Mouse (Mus musculus) left cerebral cortex, adult 2 months (tissue): Measurements from ENCODE around the gene Nf1. TPM values are rescaled to one million over a fixed set of nuclear protein-coding genes. Genes with fewer than 3 reads are reported as not detected.

ENCODE experiments used
- DNase-seq, 2 experiments: peaks; one replicate each; pipeline ENCODE4 v3.0.0; 2021 to 2022; ENCODE audit warnings: low spot score in 2 of 2, mixed read lengths in 1 of 2; ENCODE audit errors: extremely low spot score in 1 of 2
- H3K27ac ChIP-seq: fragments of 200-600 bp; 2 replicates; pipeline ENCODE4 v1.8.1; 2022
- H3K4me3 ChIP-seq: fragments of 200-600 bp; 2 replicates; pipeline ENCODE4 v1.8.1; 2022
- CTCF ChIP-seq: fragments of 200-600 bp; IDR thresholded peaks from 2 replicates; pipeline ENCODE4 v1.8.1; 2022; ENCODE audit warnings: antibody characterized with exemption, mild to moderate bottlenecking, moderate library complexity
- intact Hi-C: fragments of 180-260 bp; cut with DNase I; formaldehyde crosslinking; loops from one replicate; pipeline ENCODE4 v1.15.1; 2025
- total RNA-seq, 2 experiments: library from RNA; stranded (reverse); gene quantifications; 2 replicates each; pipeline ENCODE4 v1.2.3; 2021

Gene Nf1
- total RNA-seq, 2 experiments from 2014 or later = 129 to 131 TPM

DNA sequence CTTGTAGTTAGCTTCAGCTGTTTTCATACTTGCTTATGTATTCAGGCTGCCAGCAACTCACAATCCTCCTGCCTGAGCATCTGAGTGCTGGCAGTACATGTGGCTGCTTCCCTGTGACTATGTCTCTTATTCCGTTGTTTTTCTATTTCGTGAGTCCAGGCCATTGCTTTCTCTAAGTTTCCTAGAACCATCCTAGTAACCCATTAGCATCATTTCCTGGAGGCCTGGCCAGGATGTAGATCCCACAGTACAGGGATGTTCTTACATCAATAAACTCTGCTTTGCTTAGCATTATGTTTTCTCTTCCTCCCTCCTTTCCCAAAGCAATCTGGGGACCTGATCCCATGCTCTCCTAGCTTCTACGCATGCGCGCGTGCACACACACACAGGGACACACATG is 4.4 kb upstream of the Nf1 start:
- intact Hi-C loops = loop anchor here (5.0 kb wide), 1 partner anchor 78 kb away; no protein-coding TSS in a partner anchor
- TF ChIP-seq CTCF = no peak
- DNase-seq = no peak
- Histone ChIP-seq H3K27ac (no peak overlapping the region), H3K4me3 (no peak overlapping the region)

DNA sequence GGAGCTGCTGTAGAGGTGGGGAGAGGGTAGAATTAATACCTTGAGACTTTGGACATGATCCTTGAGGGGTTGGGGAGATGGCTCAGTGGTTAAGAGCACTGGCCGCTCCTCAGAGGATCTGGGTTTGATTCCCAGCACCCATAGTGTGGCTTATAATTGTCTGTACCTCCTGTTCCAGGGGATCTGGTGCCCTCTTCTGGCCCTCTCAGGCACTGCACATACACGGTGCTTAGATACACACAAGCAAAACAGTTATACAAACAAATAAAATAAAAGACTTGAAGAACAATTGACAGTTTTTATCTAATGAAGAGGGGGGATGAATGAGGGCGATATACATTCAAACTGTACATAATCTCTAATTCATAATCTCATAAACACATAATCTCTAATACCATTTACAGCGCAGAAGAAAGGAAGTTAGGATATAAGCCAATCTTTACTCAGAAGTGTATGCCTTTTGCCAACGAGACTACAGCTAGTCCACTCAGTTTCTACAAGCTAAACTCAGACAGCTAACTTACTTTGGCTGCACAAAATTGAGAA is 2.7 kb upstream of the Nf1 start:
- DNase-seq = no peak
- TF ChIP-seq CTCF = peak; percentile 36
- intact Hi-C loops = loop anchor here (5.0 kb wide), 1 partner anchor 79 kb away; no protein-coding TSS in a partner anchor

DNA sequence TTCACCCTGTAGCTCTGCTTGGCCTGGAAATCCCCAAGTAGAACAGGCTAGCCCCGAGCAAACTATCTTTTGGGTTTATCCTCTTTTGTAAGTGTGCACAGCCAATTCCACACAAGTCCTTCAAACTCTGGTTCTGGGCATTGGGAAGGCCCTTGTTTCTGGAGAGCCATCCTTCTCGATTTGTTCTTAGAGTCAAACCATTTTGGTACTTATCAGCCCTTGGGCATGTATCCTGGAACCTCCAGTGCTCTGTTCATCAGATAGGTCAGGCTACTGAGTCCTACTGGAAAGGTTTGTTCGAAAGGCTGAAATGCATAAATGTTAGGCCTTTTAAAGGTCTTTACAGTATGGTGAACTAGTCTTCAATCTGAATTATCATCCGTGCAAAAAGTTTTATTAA is 872 bp upstream of the Nf1 start:
- Histone ChIP-seq H3K27ac (peak overlapping the region; percentile 96), H3K4me3 (peak overlapping the region; percentile 79)
- TF ChIP-seq CTCF = no peak
- intact Hi-C loops = loop anchor here (2.0 to 5.0 kb wide), 2 partner anchors 60 to 81 kb away; no protein-coding TSS in a partner anchor
- DNase-seq = no peak

More for the DNA sequence above, 2.7 kb upstream of the Nf1 start:
- H3K27ac ChIP-seq = no peak overlapping the region
- no peak overlapping the region for H3K4me3 ChIP-seq

DNA sequence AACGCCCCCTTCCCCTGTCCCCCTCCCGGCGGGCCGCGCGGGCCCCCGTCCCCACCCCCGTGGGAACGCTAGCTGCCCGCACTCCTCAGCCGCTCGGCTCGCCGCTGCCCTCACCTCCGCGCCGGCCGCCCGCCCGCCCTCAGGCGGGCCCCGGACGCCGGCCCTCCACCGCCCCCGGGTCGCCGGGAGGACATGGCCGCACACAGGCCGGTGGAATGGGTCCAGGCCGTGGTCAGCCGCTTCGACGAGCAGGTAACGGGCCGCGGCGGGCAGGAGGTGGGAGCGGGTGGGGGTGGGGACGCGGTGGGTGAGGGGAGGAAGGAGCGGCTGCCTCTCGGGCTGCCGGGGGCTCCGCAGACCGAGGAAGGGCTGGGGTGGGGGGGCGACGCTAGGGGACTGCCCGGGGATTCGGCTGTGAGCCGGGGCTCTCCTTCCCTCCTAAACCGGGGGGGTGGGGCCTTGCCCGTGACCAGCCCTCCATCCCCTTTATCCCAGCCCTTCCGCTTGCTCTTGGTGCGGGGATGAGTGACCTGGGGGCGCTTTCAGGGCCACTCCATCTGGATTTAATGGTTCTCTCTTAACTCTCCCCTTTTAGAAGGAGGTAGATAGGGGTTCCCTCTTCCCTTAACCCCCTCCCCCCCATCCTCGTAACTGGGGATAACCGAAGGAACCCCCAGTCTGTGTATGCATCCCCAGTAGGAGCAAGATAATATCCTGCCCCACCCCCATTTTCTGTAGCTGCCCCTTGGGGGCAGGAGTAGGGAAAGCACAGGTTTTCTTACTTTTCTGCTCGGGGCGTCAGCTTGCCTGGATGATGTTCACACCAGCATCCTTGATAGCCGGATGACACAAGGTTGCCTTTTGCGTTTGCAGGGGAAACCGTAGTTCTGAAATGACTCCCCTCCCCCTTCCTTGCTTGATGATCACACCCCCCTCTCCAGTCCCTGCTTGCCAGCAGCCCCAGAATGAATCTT is 602 bp downstream of the Nf1 start:
- Histone ChIP-seq H3K4me3 (peak overlapping the region; percentile 79), H3K27ac (peak overlapping the region; percentile 96)
- intact Hi-C loops = loop anchor here (2.0 to 5.0 kb wide), 2 partner anchors 59 to 83 kb away; no protein-coding TSS in a partner anchor
- no peak for TF ChIP-seq CTCF
- peak; percentile 14 to 15 for DNase-seq

DNA sequence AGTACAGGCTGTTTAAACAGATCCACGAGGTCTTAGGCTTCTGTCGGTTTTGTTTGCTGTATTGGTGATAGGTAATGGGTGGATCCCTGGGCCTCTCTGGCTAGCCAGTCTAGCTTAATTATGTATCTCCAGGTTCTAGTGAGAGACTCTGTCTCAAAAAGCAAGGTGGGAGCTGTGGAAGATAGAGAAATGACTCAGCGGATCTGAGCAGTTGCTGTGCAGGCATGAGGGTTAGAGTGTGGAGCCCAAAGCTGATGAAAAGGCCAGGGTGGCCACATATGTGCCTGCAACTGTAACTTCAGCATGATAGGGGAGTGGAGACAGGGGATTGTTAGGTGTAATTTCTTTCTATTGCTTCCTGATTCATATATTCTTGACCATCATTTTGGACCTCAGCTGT is 17.5 kb downstream of the Nf1 start:
- no peak for DNase-seq
- no peak for TF ChIP-seq CTCF
- Histone ChIP-seq H3K27ac (no peak overlapping the region), H3K4me3 (no peak overlapping the region)
- intact Hi-C loops = no loop called here

DNA sequence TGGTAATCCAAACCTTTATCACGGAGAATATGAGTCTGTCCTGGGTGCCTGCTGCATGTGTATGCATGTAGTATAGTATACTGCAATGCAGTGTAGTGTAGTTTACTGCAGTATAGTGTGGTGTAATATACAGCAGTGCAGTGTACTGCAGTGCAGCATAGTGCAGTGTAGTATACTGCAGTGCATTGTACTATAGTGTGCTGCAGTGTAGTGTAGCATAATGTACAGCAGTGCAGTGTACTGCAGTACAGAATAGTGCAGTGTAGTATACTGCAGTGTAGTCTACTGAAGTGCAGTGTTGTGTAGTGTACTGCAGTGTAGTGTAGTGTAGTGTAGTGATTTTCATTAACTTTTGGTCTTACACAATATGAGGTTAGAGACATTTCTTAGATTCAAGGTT is 17.9 kb downstream of the Nf1 start:
- H3K4me3 ChIP-seq = no peak overlapping the region
- no peak for TF ChIP-seq CTCF
- intact Hi-C loops = no loop called here
- no peak for DNase-seq
- H3K27ac ChIP-seq = no peak overlapping the region

DNA sequence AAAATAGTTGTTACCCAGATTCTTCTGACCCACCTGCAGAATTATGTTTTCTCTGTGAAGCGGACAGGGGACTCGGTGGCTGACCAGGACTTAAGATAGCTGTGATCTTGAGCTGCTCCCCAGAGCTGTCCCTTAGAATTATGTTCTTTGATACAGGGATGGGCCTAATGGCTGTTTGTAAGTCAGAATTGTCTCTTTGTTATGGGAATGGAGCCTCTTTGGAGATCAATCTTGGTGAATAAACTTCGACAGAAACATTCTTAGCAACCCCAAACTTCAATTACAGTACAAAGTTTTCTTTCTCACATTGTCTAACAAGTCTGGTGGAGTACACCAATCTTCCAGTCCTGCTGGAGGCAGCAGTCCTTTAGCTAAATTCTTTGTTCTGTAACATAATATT is 25.5 kb downstream of the Nf1 start:
- H3K27ac ChIP-seq = no peak overlapping the region
- TF ChIP-seq CTCF = no peak
- H3K4me3 ChIP-seq = no peak overlapping the region
- intact Hi-C loops = no loop called here
- no peak for DNase-seq

DNA sequence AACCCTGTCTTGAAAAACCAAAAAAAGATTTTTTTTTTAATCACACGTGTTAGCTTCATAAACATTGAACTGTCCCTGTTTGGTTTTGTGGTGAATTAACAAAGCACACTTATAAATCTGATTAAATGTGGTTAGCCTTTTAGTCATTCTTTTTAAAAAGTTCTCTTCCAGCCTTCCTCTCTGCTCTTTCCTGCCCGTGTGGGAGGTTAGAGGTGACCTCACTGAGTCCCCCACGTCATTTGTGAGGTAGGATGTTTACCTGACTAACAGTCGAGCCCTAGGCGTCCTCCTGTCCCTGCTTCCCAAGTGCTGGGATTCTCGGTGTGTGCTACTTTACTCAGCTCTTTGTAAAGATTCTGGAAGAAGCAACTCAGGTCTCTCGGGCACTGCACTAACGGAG is 26.8 kb downstream of the Nf1 start:
- DNase-seq = no peak
- Histone ChIP-seq H3K4me3 (no peak overlapping the region), H3K27ac (no peak overlapping the region)
- intact Hi-C loops = no loop called here
- TF ChIP-seq CTCF = no peak

DNA sequence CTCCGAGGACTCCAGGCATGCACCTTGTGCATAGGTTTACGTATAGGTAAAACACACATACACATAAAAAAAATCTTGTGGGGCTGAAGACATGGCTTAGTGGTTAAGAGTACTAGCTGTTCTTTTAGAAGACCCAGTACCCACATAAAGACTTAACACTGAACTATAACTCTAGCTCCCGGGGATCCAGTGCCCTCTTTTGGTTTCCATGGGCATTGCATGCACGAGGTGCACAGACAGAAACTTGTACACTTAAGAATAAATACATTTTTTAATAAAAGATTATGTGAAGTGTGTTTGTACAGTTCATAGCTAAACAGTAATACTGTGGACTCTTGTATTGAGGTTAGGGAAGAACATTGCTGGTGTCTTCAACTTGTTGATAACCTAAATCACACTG is 33.5 kb downstream of the Nf1 start:
- TF ChIP-seq CTCF = peak; percentile 34
- intact Hi-C loops = no loop called here
- H3K27ac ChIP-seq = no peak overlapping the region
- H3K4me3 ChIP-seq = no peak overlapping the region
- no peak for DNase-seq

DNA sequence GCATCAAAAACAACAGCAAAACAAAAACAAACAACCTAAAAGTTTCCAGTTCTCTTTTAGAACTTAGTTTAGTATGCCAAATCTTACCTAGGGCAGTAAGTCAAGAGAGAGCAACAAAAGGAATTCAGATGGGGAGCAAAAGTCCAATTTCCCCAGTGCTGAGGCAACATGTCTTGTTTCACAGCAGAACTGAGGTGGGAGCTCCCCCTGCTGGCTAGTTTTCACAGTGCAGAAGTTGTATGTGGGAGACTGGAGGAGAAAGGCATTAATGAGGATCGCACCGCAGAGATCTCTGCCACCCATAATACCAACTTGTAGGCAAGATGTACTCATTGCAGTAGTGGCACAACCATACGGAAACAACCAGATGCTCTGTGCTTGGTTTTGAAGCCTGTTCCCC is 58.8 kb downstream of the Nf1 start:
- no peak overlapping the region for H3K27ac ChIP-seq
- intact Hi-C loops = loop anchor here (1.0 to 10.0 kb wide), 5 partner anchors 60 to 384 kb away; partner anchors contain the start of genes Gm9964, Nf1 and Wsb1
- peak; percentile 96 for TF ChIP-seq CTCF
- no peak overlapping the region for H3K4me3 ChIP-seq
- peak; percentile 80 to 88 for DNase-seq

DNA sequence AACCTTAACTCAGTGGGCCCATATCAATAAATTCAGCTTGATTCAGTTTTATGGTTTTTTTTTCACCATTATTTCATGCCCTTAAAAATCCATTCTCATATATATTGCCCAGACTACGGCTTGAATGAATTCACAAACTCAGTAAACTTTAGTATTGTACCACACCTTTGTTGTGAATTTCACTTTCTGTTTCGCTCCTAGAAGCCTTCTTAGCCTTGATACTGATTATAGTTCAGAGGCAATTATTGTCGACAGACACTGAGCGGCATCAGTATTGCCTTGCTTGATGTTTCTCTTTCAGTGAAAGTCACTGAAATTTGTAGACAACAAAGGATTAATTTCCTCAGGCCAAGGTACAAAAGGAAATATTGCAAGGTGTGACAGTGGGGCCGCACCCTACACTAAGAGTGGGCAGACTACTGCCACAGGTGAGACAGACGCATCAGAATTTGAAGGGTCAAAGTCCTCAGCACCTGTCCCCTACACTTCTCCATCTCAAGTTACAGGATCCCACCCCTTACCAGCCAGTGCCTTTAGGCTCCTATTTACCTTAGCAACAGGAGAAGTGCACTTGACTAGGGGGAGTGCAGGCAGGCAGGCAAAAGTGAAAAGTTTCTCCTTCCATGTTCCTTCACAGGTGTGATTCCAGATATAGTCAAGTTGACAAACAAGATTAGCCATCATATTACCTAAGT is 64.3 kb downstream of the Nf1 start:
- DNase-seq = no peak
- no peak for TF ChIP-seq CTCF
- Histone ChIP-seq H3K27ac (no peak overlapping the region), H3K4me3 (no peak overlapping the region)
- intact Hi-C loops = no loop called here
